Mouse (Mus musculus): ENCODE results near the gene Aff4.

GRCm38 (mm10) chr11:53332076-53332680, 18.5 kb upstream of the Aff4 start:
- TF ChIP-seq CTCF (IDR thresholded peaks at IDR 0.05; ENCODE audit: extremely low read depth, insufficient read depth, low read length): no peak
- TF ChIP-seq POLR2A (IDR thresholded peaks at IDR 0.05; ENCODE audit: extremely low read depth, insufficient read depth, low read length): no peak
